11 mouse cellular contexts compared by ENCODE assay signal in genomic region chr9:103550661-103551248, GRCm38 (mm10).
A peak's percentile ranks its signal among the peaks of the same experiment; 100 is the strongest.
DNase-seq lines count a peak whose midpoint lies in the region; ATAC-seq and TF ChIP-seq lines count a peak whose summit lies in the region.
"Had no signal": no experiment of that assay in that cellular context is flagged by ENCODE, and none has a peak within 500 bp of the region (broad histone marks: within the 10 kb centered on the region; RNA-seq: fewer than 3 reads in every experiment).

No protein-coding gene starts in this region.

- DNase-seq in kidney, adult 8-10 months = peak; percentile 9 to 30
- no peak for DNase-seq in kidney, postnatal 25 days
- DNase-seq in forebrain, embryonic 10.5 days (ENCODE audit: extremely low spot score, low spot score) = peak; percentile 32
- DNase-seq in hindbrain, postnatal 0 days (ENCODE audit: low spot score) = peak; percentile 54
- DNase-seq in midbrain, postnatal 0 days (ENCODE audit: low spot score) = peak; percentile 51
- DNase-seq in thymus, postnatal 0 days (ENCODE audit: low spot score) = no peak
- DNase-seq in ovary, postnatal 36 days (ENCODE audit: low spot score) = no peak
- DNase-seq in testis, postnatal 14 days (ENCODE audit: low spot score) = no peak

- WGBS in forebrain, embryonic 10.5 days = 36% methylated on average over 21 of the region's 21 CpGs
- WGBS in hindbrain, postnatal 0 days = 14% methylated on average over 21 of the region's 21 CpGs
- 15% methylated on average over 21 of the region's 21 CpGs for WGBS in midbrain, postnatal 0 days

- no peak overlapping the region for H3K27ac ChIP-seq in forebrain, embryonic 10.5 days
- peak overlapping the region; percentile 26; the same call in 1 of the 2 replicates for H3K27ac ChIP-seq in hindbrain, postnatal 0 days
- H3K27ac ChIP-seq in midbrain, postnatal 0 days (ENCODE audit: low read depth, low read length) = 0 out of 2 replicates have a peak overlapping the region, but pooled peaks have one; percentile 14
- H3K27ac ChIP-seq: embryonic facial prominence, embryonic 12.5 days; heart, embryonic 15.5 days; lung, embryonic 15.5 days had no signal

- H3K27me3 ChIP-seq in forebrain, embryonic 10.5 days (ENCODE audit: poor library complexity, severe bottlenecking) = peaks cover 99% of the 10 kb centered on the region
- H3K27me3 ChIP-seq in hindbrain, postnatal 0 days (ENCODE audit: insufficient read depth, low read length) = no peaks in the 10 kb centered on the region
- no peaks in the 10 kb centered on the region for H3K27me3 ChIP-seq in midbrain, postnatal 0 days (ENCODE audit: insufficient read depth, low read length)
- H3K27me3 ChIP-seq: embryonic facial prominence, embryonic 12.5 days; heart, embryonic 15.5 days; lung, embryonic 15.5 days had no signal

- TF ChIP-seq CTCF in hindbrain, postnatal 0 days (IDR thresholded peaks at IDR 0.05; ENCODE audit: low read depth) = no peak
- no peak for TF ChIP-seq CTCF in midbrain, postnatal 0 days (IDR thresholded peaks at IDR 0.05)

- peak overlapping the region; percentile 38 for H3K4me2 ChIP-seq in hindbrain, postnatal 0 days (ENCODE audit: low read depth, low read length)
- peak overlapping the region; percentile 19 for H3K4me2 ChIP-seq in midbrain, postnatal 0 days (ENCODE audit: low read depth, low read length, poor library complexity, severe bottlenecking)
- H3K4me2 ChIP-seq: embryonic facial prominence, embryonic 12.5 days; heart, embryonic 15.5 days; lung, embryonic 15.5 days had no signal

- no peaks in the 10 kb centered on the region for H3K36me3 ChIP-seq in forebrain, embryonic 10.5 days (replicated peaks)
- H3K36me3 ChIP-seq in hindbrain, postnatal 0 days (ENCODE audit: insufficient read depth, low read length) = no peaks in the 10 kb centered on the region
- H3K36me3 ChIP-seq in midbrain, postnatal 0 days (ENCODE audit: insufficient read depth, low read length) = no peaks in the 10 kb centered on the region
- H3K36me3 ChIP-seq: embryonic facial prominence, embryonic 12.5 days; heart, embryonic 15.5 days; lung, embryonic 15.5 days had no signal

- peak overlapping the region; percentile 28 for H3K4me3 ChIP-seq in forebrain, embryonic 10.5 days
- H3K4me3 ChIP-seq in hindbrain, postnatal 0 days (ENCODE audit: low read length) = no peak overlapping the region
- H3K4me3 ChIP-seq in midbrain, postnatal 0 days (ENCODE audit: low read depth, low read length) = no peak overlapping the region
- H3K4me3 ChIP-seq: embryonic facial prominence, embryonic 12.5 days; heart, embryonic 15.5 days; lung, embryonic 15.5 days had no signal

- H3K9me3 ChIP-seq in forebrain, embryonic 10.5 days = no peaks in the 10 kb centered on the region
- H3K9me3 ChIP-seq in hindbrain, postnatal 0 days (ENCODE audit: low read length) = no peaks in the 10 kb centered on the region
- no peaks in the 10 kb centered on the region for H3K9me3 ChIP-seq in midbrain, postnatal 0 days (ENCODE audit: low read length)
- H3K9me3 ChIP-seq: embryonic facial prominence, embryonic 12.5 days; heart, embryonic 15.5 days; lung, embryonic 15.5 days had no signal

- peak; percentile 61 for ATAC-seq in hindbrain, postnatal 0 days
- peak; percentile 62; the same call in 1 of the 2 replicates for ATAC-seq in midbrain, postnatal 0 days (ENCODE audit: low FRiP score)

- peaks cover 45% of the 10 kb centered on the region for H3K4me1 ChIP-seq in forebrain, embryonic 10.5 days
- peaks cover 20% of the 10 kb centered on the region for H3K4me1 ChIP-seq in hindbrain, postnatal 0 days (ENCODE audit: insufficient read depth, low read length)
- peaks cover 8% of the 10 kb centered on the region; the same call in 1 of the 2 replicates for H3K4me1 ChIP-seq in midbrain, postnatal 0 days (ENCODE audit: insufficient read depth, low read length)

- H3K9ac ChIP-seq in hindbrain, postnatal 0 days (replicated peaks; ENCODE audit: low read length) = 0 out of 2 replicates have a peak overlapping the region, but pooled peaks have one; percentile 28
- 0 out of 2 replicates have a peak overlapping the region, but pooled peaks have one; percentile 1 for H3K9ac ChIP-seq in midbrain, postnatal 0 days (replicated peaks; ENCODE audit: low read length, poor library complexity, severe bottlenecking)
- H3K9ac ChIP-seq: embryonic facial prominence, embryonic 12.5 days; heart, embryonic 15.5 days; lung, embryonic 15.5 days had no signal

Comparison
In these comparisons a context has a peak if more than half of its experiments do, and no peak if none do; other contexts are left out.
1. DNase-seq: peak in kidney, adult 8-10 months (2 of 2), forebrain, embryonic 10.5 days (single experiment), hindbrain, postnatal 0 days (single experiment) and midbrain, postnatal 0 days (single experiment); none in kidney, postnatal 25 days (0 of 2), thymus, postnatal 0 days (single experiment), ovary, postnatal 36 days (single experiment) and testis, postnatal 14 days (single experiment).